8 mouse cellular contexts compared by ENCODE assay signal in genomic region chr4:35417866-35418265, GRCm38 (mm10).
DNase-seq lines count a peak whose midpoint lies in the region; ATAC-seq and TF ChIP-seq lines count a peak whose summit lies in the region.

No protein-coding gene starts in this region.

- TF ChIP-seq RAD21 in CH12.LX (IDR thresholded peaks at IDR 0.05; ENCODE audit: low read depth, low read length), result peak; percentile 80

- no peak for ATAC-seq in kidney, embryonic 16.5 days (ENCODE audit: low FRiP score, low TSS enrichment)
- no peak for ATAC-seq in embryonic facial prominence, embryonic 14.5 days (ENCODE audit: low read depth)

- peak; percentile 4 for DNase-seq in kidney, adult 11 months
- DNase-seq in CH12.LX (ENCODE audit: extremely low read depth) (peak; percentile 56), adipocyte (ENCODE audit: low spot score) (peak; percentile 43)
- peak; percentile 43 for DNase-seq in embryonic facial prominence, embryonic 14.5 days (ENCODE audit: low spot score)
- DNase-seq in limb, embryonic 10.5 days (ENCODE audit: low spot score), result peak; percentile 73
- DNase-seq in right cerebral cortex, postnatal 4 days, result peak; percentile 49
- no peak for DNase-seq in heart, postnatal 36 days

- no peak for TF ChIP-seq POLR2A in CH12.LX (IDR thresholded peaks at IDR 0.05; ENCODE audit: low read depth, low read length)

- no peak for TF ChIP-seq EP300 in CH12.LX (IDR thresholded peaks at IDR 0.05; ENCODE audit: low read length)

- no peaks in the 10 kb centered on the region for H3K9me3 ChIP-seq in kidney, embryonic 16.5 days (ENCODE audit: low read length)
- no peaks in the 10 kb centered on the region for H3K9me3 ChIP-seq in CH12.LX (replicated peaks; ENCODE audit: low read length)
- H3K9me3 ChIP-seq in embryonic facial prominence, embryonic 14.5 days (ENCODE audit: control insufficient read depth, low read length), result no peaks in the 10 kb centered on the region
- no peaks in the 10 kb centered on the region for H3K9me3 ChIP-seq in limb, embryonic 10.5 days (replicated peaks)

- in situ Hi-C loops in CH12.LX (cut with MboI; ENCODE audit: low pct_ligation_motif_present, low pct_unique_long_range_greater_than_20kb, low sequenced_read_pairs), result no loop called here

- no peaks in the 10 kb centered on the region for H3K36me3 ChIP-seq in kidney, embryonic 16.5 days (ENCODE audit: insufficient read depth, low read length)
- H3K36me3 ChIP-seq in CH12.LX (replicated peaks in 1 of 2; ENCODE audit: control insufficient read depth in 1 of 2, insufficient read depth in 1 of 2, low read length in 1 of 2), result no peaks in the 10 kb centered on the region
- H3K36me3 ChIP-seq in embryonic facial prominence, embryonic 14.5 days (ENCODE audit: control insufficient read depth, insufficient read depth, low read length), result no peaks in the 10 kb centered on the region
- H3K36me3 ChIP-seq in limb, embryonic 10.5 days, result no peaks in the 10 kb centered on the region

- 62% methylated on average over 3 of the region's 3 CpGs for WGBS in kidney, embryonic 16.5 days
- WGBS in embryonic facial prominence, embryonic 14.5 days, result 52% methylated on average over 3 of the region's 3 CpGs
- 63% methylated on average over 3 of the region's 3 CpGs for WGBS in limb, embryonic 10.5 days

- H3K4me3 ChIP-seq in kidney, embryonic 16.5 days (ENCODE audit: low read length), result no peak overlapping the region
- H3K4me3 ChIP-seq in CH12.LX (replicated peaks in 1 of 3; ENCODE audit: low read depth in 2 of 3, low read length in 2 of 3, poor library complexity in 1 of 3), result no peak overlapping the region
- H3K4me3 ChIP-seq in embryonic facial prominence, embryonic 14.5 days (ENCODE audit: low read depth, low read length), result no peak overlapping the region
- H3K4me3 ChIP-seq in limb, embryonic 10.5 days, result no peak overlapping the region

- no peak overlapping the region for H3K27ac ChIP-seq in kidney, embryonic 16.5 days (ENCODE audit: low read length)
- H3K27ac ChIP-seq in CH12.LX (ENCODE audit: insufficient read depth, low read depth), result no peak overlapping the region
- H3K27ac ChIP-seq in embryonic facial prominence, embryonic 14.5 days (replicated peaks; ENCODE audit: low read depth, low read length), result no peak overlapping the region
- no peak overlapping the region for H3K27ac ChIP-seq in limb, embryonic 10.5 days

- dilution Hi-C loops in CH12.LX (cut with MboI; ENCODE audit: extremely low pct_ligation_motif_present, extremely low pct_unique_long_range_greater_than_20kb, low sequenced_read_pairs), result no loop called here

- H3K27me3 ChIP-seq in kidney, embryonic 16.5 days (ENCODE audit: insufficient read depth, low read length), result no peaks in the 10 kb centered on the region
- H3K27me3 ChIP-seq in CH12.LX (replicated peaks), result no peaks in the 10 kb centered on the region
- no peaks in the 10 kb centered on the region for H3K27me3 ChIP-seq in embryonic facial prominence, embryonic 14.5 days (replicated peaks; ENCODE audit: control insufficient read depth, insufficient read depth, low read length)
- no peaks in the 10 kb centered on the region for H3K27me3 ChIP-seq in limb, embryonic 10.5 days (ENCODE audit: low read depth, poor library complexity, severe bottlenecking)

- H3K4me2 ChIP-seq in kidney, embryonic 16.5 days (replicated peaks; ENCODE audit: low read depth, low read length), result no peak overlapping the region
- no peak overlapping the region for H3K4me2 ChIP-seq in CH12.LX (ENCODE audit: insufficient read depth, low read depth, poor library complexity, severe bottlenecking)
- H3K4me2 ChIP-seq in embryonic facial prominence, embryonic 14.5 days (ENCODE audit: low read depth, low read length), result no peak overlapping the region

- H3K9ac ChIP-seq in kidney, embryonic 16.5 days (replicated peaks; ENCODE audit: low read length), result no peak overlapping the region
- no peak overlapping the region for H3K9ac ChIP-seq in CH12.LX (ENCODE audit: insufficient read depth, low read depth)
- H3K9ac ChIP-seq in embryonic facial prominence, embryonic 14.5 days (ENCODE audit: low read depth, low read length), result no peak overlapping the region

- no peaks in the 10 kb centered on the region for H3K79me2 ChIP-seq in CH12.LX (replicated peaks; ENCODE audit: control insufficient read depth, extremely low read depth, insufficient read depth, poor library complexity, severe bottlenecking)

- intact Hi-C loops in heart, postnatal 36 days (cut with DNase I), result no loop called here

- H3K4me1 ChIP-seq in kidney, embryonic 16.5 days (ENCODE audit: insufficient read depth, low read length), result no peaks in the 10 kb centered on the region
- no peaks in the 10 kb centered on the region for H3K4me1 ChIP-seq in CH12.LX (ENCODE audit: control insufficient read depth in 1 of 2, insufficient read depth in 2 of 2)
- no peaks in the 10 kb centered on the region for H3K4me1 ChIP-seq in embryonic facial prominence, embryonic 14.5 days (ENCODE audit: control insufficient read depth, insufficient read depth, low read length)
- peaks cover 4% of the 10 kb centered on the region; the same call in 1 of the 2 replicates for H3K4me1 ChIP-seq in limb, embryonic 10.5 days

- peak; percentile 50 to 75 for TF ChIP-seq CTCF in CH12.LX (conservative IDR thresholded peaks at IDR 0.05 in 1 of 2, IDR thresholded peaks at IDR 0.05 in 1 of 2; ENCODE audit: low read depth in 2 of 2, low read length in 2 of 2)

TF ChIP-seq in CH12.LX, 34 proteins besides CTCF, POLR2A, EP300 and RAD21:
- TF ChIP-seq ETS1 (conservative IDR thresholded peaks at IDR 0.05; ENCODE audit: low read depth, low read length) (no peak), JUND (conservative IDR thresholded peaks at IDR 0.05; ENCODE audit: low read depth, low read length) (no peak), SMC3 (IDR thresholded peaks at IDR 0.05; ENCODE audit: low read depth, low read length) (peak; percentile 77), BHLHE40 (IDR thresholded peaks at IDR 0.05; ENCODE audit: low read depth, low read length) (no peak), ZNF384 (IDR thresholded peaks at IDR 0.05; ENCODE audit: low read depth, low read length) (no peak)
TF ChIP-seq in CH12.LX: peak in this region for 1.

Comparison
In these comparisons a context has a peak if more than half of its experiments do, and no peak if none do; other contexts are left out.
1. DNase-seq: peak in kidney, adult 11 months (single experiment), CH12.LX (single experiment), adipocyte (single experiment), embryonic facial prominence, embryonic 14.5 days (single experiment), limb, embryonic 10.5 days (single experiment) and right cerebral cortex, postnatal 4 days (single experiment); none in heart, postnatal 36 days (0 of 2).